Mouse (Mus musculus) forebrain, embryonic 13.5 days (tissue): ENCODE results near the gene Hnmt. TPM values are rescaled to one million over a fixed set of nuclear protein-coding genes. Genes with fewer than 3 reads are reported as not detected.
"Not testable (repeated sequence)": the region's sequence is repeated elsewhere in the genome, so short reads cannot be mapped to it uniquely, and the experiment has no call there.

ENCODE experiments used
- ATAC-seq: fragments of 200-750 bp; cut with Nextera tagmentation; 2 replicates; pipeline ENCODE4 v1.8.0; 2017
- H3K27ac ChIP-seq: fragments of 300-500 bp; sonication (generic); 2 replicates; pipeline ENCODE4 v1.5.1; 2015; ENCODE audit warnings: inconsistent platforms, mild to moderate bottlenecking, moderate library complexity
- H3K27me3 ChIP-seq: fragments of 300-500 bp; sonication (generic); 2 replicates; pipeline ENCODE4 v1.6.1; 2015; ENCODE audit warnings: mild to moderate bottlenecking, inconsistent platforms
- H3K36me3 ChIP-seq: fragments of 300-500 bp; sonication (generic); 2 replicates; pipeline ENCODE4 v1.6.1; 2015; ENCODE audit warnings: mild to moderate bottlenecking, inconsistent platforms; ENCODE audit not compliant: poor library complexity, severe bottlenecking
- H3K4me1 ChIP-seq: fragments of 300-500 bp; sonication (generic); 2 replicates; pipeline ENCODE4 v1.6.1; 2015; ENCODE audit warnings: inconsistent platforms
- H3K4me2 ChIP-seq: fragments of 300-500 bp; sonication (generic); 2 replicates; pipeline ENCODE4 v1.6.1; 2015; ENCODE audit warnings: inconsistent platforms, mild to moderate bottlenecking, moderate library complexity
- H3K4me3 ChIP-seq: fragments of 300-500 bp; sonication (generic); 2 replicates; pipeline ENCODE4 v1.5.1; 2015; ENCODE audit warnings: mild to moderate bottlenecking, inconsistent platforms
- H3K9ac ChIP-seq: fragments of 300-500 bp; sonication (generic); 2 replicates; pipeline ENCODE4 v1.6.1; 2015; ENCODE audit warnings: mild to moderate bottlenecking, inconsistent platforms
- H3K9me3 ChIP-seq: fragments of 300-500 bp; sonication (generic); replicated peaks from 2 replicates; pipeline ENCODE4 v1.6.1; 2016; ENCODE audit warnings: inconsistent platforms
- WGBS: fragments of 180-500 bp; shearing (Covaris S2); methylation state at CpG from one replicate; pipeline ENCODE4 v1.1.7; 2015; 5-methylcytosine and 5-hydroxymethylcytosine counted together
- polyA plus RNA-seq: library from polyadenylated mRNA; unstranded; fragments of >200 nt; fragmentation: Nextera tagmentation; extraction: Ambion mirVana; gene quantifications from 2 replicates; pipeline ENCODE4 v1.2.1, GENCODE M21; 2015

The Hnmt gene
- polyA plus RNA-seq, 1 experiment from 2014 or later: 1.6 TPM

GRCm38 (mm10) chr2:23998836-23999235 lies 50.4 kb downstream of the Hnmt start:
- H3K4me3 ChIP-seq: no peak overlapping the region
- H3K36me3 ChIP-seq: no peaks in the 10 kb centered on the region
- no peaks in the 10 kb centered on the region for H3K4me1 ChIP-seq
- ATAC-seq: no peak
- H3K9ac ChIP-seq: no peak overlapping the region
- no peak overlapping the region for H3K4me2 ChIP-seq
- 91% methylated on average over 4 of the region's 4 CpGs for WGBS
- no peaks in the 10 kb centered on the region for H3K27me3 ChIP-seq
- H3K27ac ChIP-seq: no peak overlapping the region
- no peaks in the 10 kb centered on the region for H3K9me3 ChIP-seq

DNA sequence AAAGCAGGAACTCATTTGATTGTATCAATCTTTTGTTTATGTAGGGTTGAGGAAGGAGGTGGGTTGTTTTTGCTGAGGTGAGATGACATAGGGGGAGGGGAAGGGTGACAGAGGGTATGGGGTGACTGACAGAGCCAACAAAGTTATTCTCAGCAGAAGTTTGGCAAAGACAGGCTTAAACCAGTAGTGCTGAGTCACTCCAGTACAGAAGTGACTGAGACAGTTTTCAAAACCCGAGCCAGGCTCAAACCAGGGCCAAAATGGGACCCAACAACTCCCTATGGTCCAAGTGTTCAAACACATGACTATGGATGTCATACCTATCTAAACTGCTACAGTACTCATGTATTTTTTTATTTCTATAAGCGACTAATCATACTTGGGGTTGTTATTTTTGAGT lies 52.4 kb downstream of the Hnmt start:
- no peak overlapping the region for H3K4me3 ChIP-seq
- H3K27ac ChIP-seq: no peak overlapping the region
- no peaks in the 10 kb centered on the region for H3K9me3 ChIP-seq
- ATAC-seq: no peak
- no peak overlapping the region for H3K9ac ChIP-seq
- no peak overlapping the region for H3K4me2 ChIP-seq
- WGBS: 80% methylated on average over 2 of the region's 2 CpGs
- no peaks in the 10 kb centered on the region for H3K27me3 ChIP-seq
- no peaks in the 10 kb centered on the region for H3K4me1 ChIP-seq
- no peaks in the 10 kb centered on the region for H3K36me3 ChIP-seq

DNA sequence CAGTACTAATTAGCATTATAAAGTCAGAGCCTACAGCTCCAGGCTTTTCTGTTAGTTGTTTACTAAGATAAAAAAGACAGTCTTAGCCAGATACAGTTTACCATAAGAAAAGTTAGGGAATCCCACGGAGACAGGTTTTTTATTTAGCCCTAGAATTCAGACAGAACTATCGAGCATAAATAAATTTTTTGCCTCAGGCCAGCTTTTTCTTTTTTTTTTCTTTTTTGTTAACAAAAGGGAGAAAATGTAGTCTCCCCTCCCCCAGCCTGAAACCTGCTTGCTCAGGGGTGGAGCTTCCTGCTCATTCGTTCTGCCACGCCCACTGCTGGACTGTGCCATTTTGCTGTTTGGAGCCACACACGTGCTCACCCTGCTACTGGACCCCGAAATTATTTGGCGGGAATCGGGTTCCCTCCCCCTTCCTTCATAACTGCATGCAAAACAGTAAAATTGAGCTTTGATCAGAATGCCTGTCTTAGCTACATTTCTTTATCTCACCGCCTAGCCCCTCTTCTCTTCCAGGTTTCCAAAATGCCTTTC lies 59.1 kb downstream of the Hnmt start:
- WGBS: 87% methylated on average over 9 of the region's 9 CpGs
- not testable (repeated sequence) for H3K36me3 ChIP-seq

DNA sequence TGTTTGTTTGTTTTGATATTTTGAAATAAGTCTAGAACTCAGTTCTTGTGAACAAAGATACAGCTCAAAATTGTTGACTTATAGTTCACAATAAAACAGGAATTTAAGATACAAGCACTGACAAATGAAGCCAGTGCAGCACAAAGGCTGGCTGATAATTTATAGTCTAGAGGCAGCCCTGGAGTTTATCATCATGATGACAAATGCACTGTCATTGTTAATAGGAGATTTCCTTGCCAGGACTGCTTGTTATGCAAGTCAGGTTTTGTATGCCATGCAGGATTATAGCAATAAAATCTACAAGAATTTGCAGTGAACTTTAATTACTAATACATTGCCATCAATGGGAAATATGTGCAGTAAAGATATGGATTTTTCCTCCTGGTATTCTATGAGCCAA lies 61.9 kb downstream of the Hnmt start:
- H3K9me3 ChIP-seq: no peaks in the 10 kb centered on the region
- no peak overlapping the region for H3K4me2 ChIP-seq
- H3K4me3 ChIP-seq: no peak overlapping the region
- H3K4me1 ChIP-seq: no peaks in the 10 kb centered on the region
- no peaks in the 10 kb centered on the region for H3K27me3 ChIP-seq
- H3K9ac ChIP-seq: no peak overlapping the region
- no peak overlapping the region for H3K27ac ChIP-seq
- no peaks in the 10 kb centered on the region for H3K36me3 ChIP-seq
- no peak for ATAC-seq

More for the DNA sequence above, 59.1 kb downstream of the Hnmt start:
- H3K27ac ChIP-seq, H3K9me3 ChIP-seq, H3K27me3 ChIP-seq, H3K4me3 ChIP-seq, ATAC-seq, H3K4me2 ChIP-seq, H3K4me1 ChIP-seq, H3K9ac ChIP-seq: not testable (repeated sequence)

GRCm38 (mm10) chr2:23983343-23983742 lies 65.9 kb downstream of the Hnmt start:
- Histone ChIP-seq H3K27ac (no peak overlapping the region), H3K9me3 (no peaks in the 10 kb centered on the region), H3K4me3 (no peak overlapping the region), H3K36me3 (no peaks in the 10 kb centered on the region), H3K4me1 (no peaks in the 10 kb centered on the region), H3K4me2 (no peak overlapping the region), H3K27me3 (no peaks in the 10 kb centered on the region), H3K9ac (no peak overlapping the region)
- ATAC-seq: no peak

GRCm38 (mm10) chr2:23982860-23983259 lies 66.3 kb downstream of the Hnmt start:
- no peaks in the 10 kb centered on the region for H3K9me3 ChIP-seq
- no peaks in the 10 kb centered on the region for H3K27me3 ChIP-seq
- H3K36me3 ChIP-seq: no peaks in the 10 kb centered on the region
- no peak overlapping the region for H3K27ac ChIP-seq
- H3K4me1 ChIP-seq: no peaks in the 10 kb centered on the region
- no peak overlapping the region for H3K4me2 ChIP-seq
- WGBS: 70% methylated on average over 1 of the region's 1 CpGs
- no peak overlapping the region for H3K4me3 ChIP-seq
- no peak overlapping the region for H3K9ac ChIP-seq
- ATAC-seq: no peak

- not testable (repeated sequence) for ATAC-seq, H3K4me2 ChIP-seq, H3K27ac ChIP-seq, H3K9me3 ChIP-seq, H3K27me3 ChIP-seq, H3K4me3 ChIP-seq, H3K4me1 ChIP-seq, H3K36me3 ChIP-seq, H3K9ac ChIP-seq
- 96% methylated on average over 15 of the region's 15 CpGs for WGBS
Measured at GRCm38 (mm10) chr2:23960659-23961274, 88.4 kb downstream of the Hnmt start.

Other genes starting within 250 kb of the Hnmt start
- gene Tbpl2, start 47.2 kb upstream of the Hnmt start, polyA plus RNA-seq: not detected in 2 replicates
- not detected in 2 replicates for gene Il1f8, start 103.8 kb upstream of the Hnmt start, polyA plus RNA-seq
- gene Il1f9, start 137.1 kb upstream of the Hnmt start, polyA plus RNA-seq: not detected in 2 replicates
- not detected in 2 replicates for gene Il1f6, start 166.0 kb upstream of the Hnmt start, polyA plus RNA-seq
- gene Il1f5, start 227.6 kb upstream of the Hnmt start, polyA plus RNA-seq: not detected in 2 replicates
- gene Il1f10, start 241.8 kb upstream of the Hnmt start, polyA plus RNA-seq: not detected in 2 replicates